Mouse (Mus musculus): ENCODE data around the gene Arhgef3.
A peak's percentile ranks its signal among the peaks of the same experiment; 100 is the strongest.

The Arhgef3 gene

GRCm38 (mm10) chr14:27115991-27116390, 1.3 kb downstream of the Arhgef3 start:
- DNase-seq, result no peak

- DNase-seq, result no peak
These were observed 2.0 kb downstream of the Arhgef3 start for GRCm38 (mm10) chr14:27116577-27117165.

- no peak for DNase-seq
These were observed 3.8 kb downstream of the Arhgef3 start for GRCm38 (mm10) chr14:27118546-27118945.

- no peak for DNase-seq
These were observed 7.9 kb downstream of the Arhgef3 start for GRCm38 (mm10) chr14:27122646-27123045.

- DNase-seq, result no peak
These were observed 8.8 kb downstream of the Arhgef3 start for GRCm38 (mm10) chr14:27123543-27123942.

- no peak for DNase-seq
These were observed 15.3 kb downstream of the Arhgef3 start for GRCm38 (mm10) chr14:27130031-27130430.

GRCm38 (mm10) chr14:27130676-27131075, 16.0 kb downstream of the Arhgef3 start:
- DNase-seq, result no peak

- no peak for DNase-seq
These were observed 16.8 kb downstream of the Arhgef3 start for GRCm38 (mm10) chr14:27131521-27131920.

- no peak for DNase-seq
These were observed 24.2 kb downstream of the Arhgef3 start for GRCm38 (mm10) chr14:27138891-27139290.

GRCm38 (mm10) chr14:27139968-27140367, 25.3 kb downstream of the Arhgef3 start:
- no peak for DNase-seq

- DNase-seq, result no peak
These were observed 26.8 kb downstream of the Arhgef3 start for GRCm38 (mm10) chr14:27141486-27141885.

- no peak for DNase-seq
These were observed 28.0 kb downstream of the Arhgef3 start for GRCm38 (mm10) chr14:27142680-27143079.

- no peak for DNase-seq
These were observed 30.7 kb downstream of the Arhgef3 start for GRCm38 (mm10) chr14:27145171-27146045.

GRCm38 (mm10) chr14:27147726-27148125, 33.0 kb downstream of the Arhgef3 start:
- DNase-seq, result no peak

GRCm38 (mm10) chr14:27149401-27149800, 34.7 kb downstream of the Arhgef3 start:
- DNase-seq, result no peak

- no peak for DNase-seq
These were observed 35.4 kb downstream of the Arhgef3 start for GRCm38 (mm10) chr14:27150011-27150640.

- DNase-seq, result no peak
These were observed 36.7 kb downstream of the Arhgef3 start for GRCm38 (mm10) chr14:27151432-27151831.

GRCm38 (mm10) chr14:27155088-27155487, 40.4 kb downstream of the Arhgef3 start:
- DNase-seq, result no peak

- DNase-seq, result no peak
These were observed 41.3 kb downstream of the Arhgef3 start for GRCm38 (mm10) chr14:27156032-27156431.

- no peak for DNase-seq
These were observed 43.4 kb downstream of the Arhgef3 start for GRCm38 (mm10) chr14:27158133-27158532.

- no peak for DNase-seq
These were observed 44.1 kb downstream of the Arhgef3 start for GRCm38 (mm10) chr14:27158782-27159181.

GRCm38 (mm10) chr14:27160762-27161161, 46.1 kb downstream of the Arhgef3 start:
- DNase-seq, result no peak

- no peak for DNase-seq
These were observed 49.9 kb downstream of the Arhgef3 start for GRCm38 (mm10) chr14:27164639-27165038.

GRCm38 (mm10) chr14:27166751-27167150, 52.1 kb downstream of the Arhgef3 start:
- DNase-seq, result peak; percentile 19 to 28

All from cerebellum, adult 18-20 months (tissue).